Mouse (Mus musculus) CD4-positive helper T cell, adult 2 months (primary cell): ENCODE data around the gene Cyb561d2.

Experiments
- DNase-seq: peaks from one replicate; pipeline ENCODE4 v3.0.0-alpha.2; 2012; ENCODE audit warnings: low read depth, missing footprints, low spot score

Gene Cyb561d2

DNA sequence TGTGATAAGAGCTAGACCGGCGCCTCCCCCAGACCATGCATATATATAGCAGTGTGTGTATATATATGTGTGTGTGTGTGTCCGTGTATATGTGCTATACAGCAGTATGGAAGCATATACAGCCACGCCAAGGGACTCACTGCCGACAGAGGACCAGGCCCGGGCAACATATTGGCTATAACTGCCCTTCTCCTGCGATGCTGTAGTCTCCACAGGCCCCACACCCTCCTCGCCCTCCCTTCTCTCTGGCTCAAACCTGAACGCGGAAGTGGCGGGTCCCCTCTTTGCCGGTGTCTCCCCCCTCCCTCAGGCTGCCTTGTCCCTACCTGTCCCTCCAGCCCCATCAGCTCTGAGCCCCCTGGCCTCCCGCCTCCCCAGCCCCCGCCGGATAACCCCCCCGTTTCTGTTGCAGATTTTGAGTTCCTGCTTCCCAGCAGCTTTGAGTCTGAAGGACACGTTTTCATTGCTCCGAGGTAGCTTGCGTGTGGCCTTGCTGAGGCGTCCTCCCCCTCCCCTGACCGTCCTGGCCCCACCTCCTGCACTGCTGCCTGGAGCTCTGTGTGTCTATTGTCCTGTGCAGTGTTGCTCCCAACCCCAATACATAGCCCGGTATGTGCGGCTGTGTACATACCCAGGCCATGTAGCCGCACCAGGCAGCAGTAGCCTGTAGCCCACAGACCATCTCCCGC is 20.1 kb downstream of the Cyb561d2 start:
- peak; percentile 30 for DNase-seq

GRCm38 (mm10) chr9:107521190-107521589 is 20.8 kb downstream of the Cyb561d2 start:
- DNase-seq, result no peak

GRCm38 (mm10) chr9:107520331-107520730 is 21.7 kb downstream of the Cyb561d2 start:
- no peak for DNase-seq

- peak; percentile 67 for DNase-seq
Observed at GRCm38 (mm10) chr9:107514303-107514955, 27.6 kb downstream of the Cyb561d2 start.

DNA sequence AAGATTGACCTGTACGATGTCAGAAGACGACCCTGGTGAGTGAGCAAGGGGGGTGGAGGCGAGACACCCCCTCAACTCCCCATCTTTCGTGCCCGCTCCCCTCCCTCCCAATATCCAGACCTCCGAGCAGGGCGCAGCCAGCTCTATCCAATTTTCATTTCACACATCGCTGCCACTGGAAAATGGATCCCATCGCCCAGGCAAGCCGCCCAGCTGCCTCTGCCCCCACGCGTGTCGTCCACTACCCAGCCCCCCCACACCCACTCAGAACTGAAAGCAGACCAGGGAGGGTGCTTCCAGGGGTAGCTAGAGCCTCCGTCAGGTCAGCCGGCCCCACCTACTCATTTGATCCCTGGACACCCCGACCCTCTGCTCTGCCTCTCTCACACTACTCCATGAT is 29.7 kb downstream of the Cyb561d2 start:
- no peak for DNase-seq

DNA sequence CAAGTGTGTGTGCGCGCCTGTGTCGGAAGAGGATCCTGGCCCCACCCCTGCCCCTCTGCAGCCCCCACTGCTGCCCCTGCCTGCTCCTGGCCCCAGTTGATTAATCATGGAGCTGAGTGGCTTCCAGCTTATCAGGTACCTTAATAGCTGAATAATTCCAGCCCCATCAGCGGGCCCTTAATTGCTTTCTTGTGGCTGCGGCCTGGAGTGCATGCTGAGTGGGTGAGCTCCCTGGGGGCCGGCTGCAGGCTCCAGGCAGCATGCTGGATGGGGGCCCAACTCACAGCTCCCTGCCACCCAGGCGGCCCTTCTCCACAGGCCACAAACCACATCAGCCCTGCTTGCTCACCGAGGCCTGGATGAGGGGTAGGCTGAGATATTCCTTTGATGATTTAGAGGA is 30.6 kb downstream of the Cyb561d2 start:
- DNase-seq, result no peak

DNA sequence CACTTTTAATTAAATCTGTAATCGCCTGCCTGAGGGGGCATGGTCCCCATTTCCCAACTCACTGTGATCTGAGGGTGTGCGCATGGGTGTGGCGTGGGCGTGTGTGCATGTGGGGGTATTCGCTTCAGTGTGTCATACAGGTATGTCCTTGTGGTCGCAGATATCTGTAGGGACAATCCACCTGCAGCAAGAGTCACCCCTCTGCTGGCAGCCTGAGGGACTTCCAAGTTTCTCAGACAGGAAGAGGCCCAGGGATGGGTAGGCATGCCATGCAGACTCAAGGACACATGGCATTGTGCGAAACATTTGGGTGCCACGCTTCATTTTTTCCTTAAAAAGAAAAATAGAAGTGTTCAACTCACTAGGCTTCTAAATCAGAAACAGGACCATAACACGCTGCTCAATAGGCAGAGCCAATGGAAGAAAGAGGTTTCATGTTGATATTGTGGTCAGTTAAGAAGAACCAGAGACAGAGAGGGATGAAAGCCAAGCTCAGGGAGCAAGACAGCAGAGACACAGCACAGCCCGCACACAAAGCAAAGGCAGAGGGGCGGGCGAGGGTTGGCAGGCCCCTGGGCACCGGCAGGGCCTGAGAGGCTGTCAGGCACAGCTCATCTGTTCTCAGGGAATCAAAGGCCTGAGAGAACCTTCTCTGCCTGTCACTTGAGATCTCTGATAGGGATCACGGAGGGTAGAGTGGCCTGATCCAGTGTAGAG is 31.5 kb downstream of the Cyb561d2 start:
- no peak for DNase-seq

DNA sequence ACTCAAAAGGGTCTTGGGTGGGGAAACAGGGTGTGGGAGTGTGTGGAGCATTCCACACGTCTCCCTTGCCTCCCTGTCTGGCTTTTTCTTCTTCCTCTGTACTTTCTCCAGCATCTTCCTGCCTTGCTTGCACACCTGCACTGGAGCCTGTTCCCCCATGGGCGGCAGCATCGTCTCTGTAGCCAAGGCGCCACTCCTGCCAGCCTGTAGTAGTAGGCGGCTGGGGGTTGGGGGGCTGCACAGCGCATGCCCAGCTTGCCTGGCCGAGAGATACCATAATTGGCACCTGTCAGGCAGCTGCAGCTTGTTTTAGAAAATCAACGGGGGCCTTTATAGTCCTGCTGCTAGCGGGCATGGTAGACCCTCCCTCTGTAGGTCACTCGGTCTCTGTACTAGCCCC is 33.7 kb downstream of the Cyb561d2 start:
- DNase-seq, result no peak

DNA sequence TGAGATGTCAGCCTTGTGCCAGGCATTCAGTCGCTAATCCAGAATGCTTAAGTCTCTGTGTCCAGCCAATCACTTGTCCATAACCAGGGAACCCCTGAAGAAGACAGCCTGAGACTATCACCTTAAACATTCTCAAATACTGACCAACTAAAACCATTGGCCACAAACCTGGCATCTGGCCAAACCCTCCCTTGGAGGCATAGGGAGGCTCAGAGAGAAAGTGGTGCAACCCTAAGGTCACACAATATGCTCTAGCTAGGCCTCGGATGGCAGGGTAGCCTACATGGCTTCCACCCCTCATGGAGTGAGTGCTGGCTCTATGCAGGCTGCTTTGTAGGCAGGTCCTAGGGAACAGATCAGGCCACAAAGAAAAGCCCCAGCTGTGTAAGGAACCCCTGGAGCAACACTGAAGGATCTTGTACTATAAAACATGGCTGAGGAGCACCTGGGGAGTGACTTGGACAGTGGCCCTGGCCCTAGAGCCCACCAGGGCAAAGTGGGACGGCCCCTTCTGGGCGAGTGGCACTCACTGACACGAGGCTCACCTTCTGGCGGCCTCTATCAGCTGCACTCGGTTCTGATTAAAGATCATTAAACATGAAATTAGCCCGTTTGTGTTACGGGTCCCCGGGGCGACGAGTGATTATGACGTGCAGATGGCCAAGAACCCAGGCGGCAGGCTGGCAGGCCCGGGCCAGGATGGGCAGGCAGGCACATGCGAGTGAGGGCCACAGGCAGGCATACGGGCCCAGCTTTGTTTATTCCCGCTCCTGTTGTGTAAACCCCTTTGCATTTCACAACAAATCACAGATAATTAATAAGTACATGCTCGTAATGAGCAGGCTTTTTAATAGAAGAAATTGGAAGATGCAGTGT is 37.1 kb downstream of the Cyb561d2 start:
- no peak for DNase-seq

- DNase-seq, result no peak
Observed at GRCm38 (mm10) chr9:107502131-107502846, 39.7 kb downstream of the Cyb561d2 start.

- no peak for DNase-seq
Observed at GRCm38 (mm10) chr9:107500708-107501286, 41.2 kb downstream of the Cyb561d2 start.

DNA sequence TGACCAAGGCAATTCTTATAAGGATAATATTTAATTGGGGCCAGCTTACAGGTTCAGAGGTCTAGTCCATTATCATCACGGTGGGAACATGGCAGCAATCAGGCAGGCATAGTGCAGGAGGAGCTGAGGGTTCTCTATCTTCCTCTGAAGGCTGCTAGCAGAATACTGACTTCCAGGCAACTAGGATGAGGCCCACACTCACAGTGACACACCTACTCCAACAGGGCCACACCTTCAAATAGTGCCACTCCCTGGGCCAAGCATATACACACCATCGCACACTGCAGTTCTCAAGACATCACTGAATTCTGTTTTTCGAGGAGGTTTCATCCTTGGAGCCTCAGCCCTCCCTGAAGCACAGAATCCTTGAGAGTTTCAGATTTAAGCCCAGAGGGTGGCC is 45.6 kb downstream of the Cyb561d2 start:
- no peak for DNase-seq

DNA sequence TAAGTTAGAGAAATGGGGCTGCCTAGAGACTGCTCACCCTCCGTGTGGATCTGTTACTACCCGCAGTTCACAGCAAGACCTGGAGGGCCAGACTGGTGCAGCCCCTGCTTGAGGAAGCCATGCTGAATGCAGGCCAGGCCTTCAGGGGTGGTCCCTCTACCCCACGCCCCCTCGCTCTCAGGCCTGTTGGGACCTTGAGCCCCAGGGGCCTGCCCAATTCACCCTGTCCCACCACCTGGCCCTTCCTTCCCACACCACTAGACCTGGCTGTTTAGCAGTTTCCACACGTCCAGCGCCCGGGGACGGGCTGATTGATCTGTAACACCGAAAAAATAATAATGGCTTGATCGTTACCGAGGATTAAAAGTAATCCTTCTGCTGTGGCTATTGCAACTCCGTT is 47.8 kb downstream of the Cyb561d2 start:
- no peak for DNase-seq

DNA sequence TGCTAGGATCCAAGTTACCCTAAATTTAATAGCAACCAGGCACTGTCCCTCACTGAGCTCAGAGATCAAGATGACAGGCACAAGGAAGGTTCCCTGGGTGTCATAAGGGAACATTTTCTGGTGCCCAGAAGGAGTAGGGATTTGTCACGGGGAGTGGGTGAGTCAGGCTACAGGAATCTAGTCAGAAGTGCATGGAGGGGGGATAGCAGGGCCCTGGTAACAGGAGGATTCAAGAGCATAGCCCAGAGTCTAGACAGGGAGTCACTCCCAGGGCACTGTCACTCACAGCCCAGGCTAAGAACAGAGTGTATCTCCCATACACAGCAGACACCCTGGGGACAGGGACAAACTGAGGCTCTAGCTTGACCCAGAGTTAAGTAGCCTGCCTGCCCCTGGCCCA is 48.5 kb downstream of the Cyb561d2 start:
- no peak for DNase-seq

DNA sequence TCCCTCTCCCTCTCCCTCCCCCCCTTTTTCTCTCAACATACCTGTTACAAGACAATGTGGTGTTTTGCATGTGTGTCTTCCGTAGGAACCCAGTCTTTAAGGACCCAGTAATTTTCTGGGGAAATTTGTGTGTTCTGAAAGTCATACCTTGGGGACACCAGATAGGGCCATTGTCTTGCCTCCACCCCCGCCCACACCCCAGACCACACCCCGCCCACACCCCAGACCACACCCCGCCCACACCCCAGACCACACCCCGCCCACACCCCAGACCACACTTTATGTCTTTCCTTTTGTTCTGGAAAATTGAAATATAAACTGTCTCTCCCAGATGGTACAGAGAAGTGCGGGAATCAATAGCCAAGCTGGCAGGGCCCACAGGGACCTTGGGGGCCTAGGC is 51.4 kb downstream of the Cyb561d2 start:
- no peak for DNase-seq

- DNase-seq, result no peak
Observed at GRCm38 (mm10) chr9:107490146-107490545, 51.8 kb downstream of the Cyb561d2 start.
